ENCODE assay signal across 8 mouse cellular contexts in genomic region chr10:120231718-120232117, GRCm38 (mm10). TPM values are rescaled to one million over a fixed set of nuclear protein-coding genes. Genes with fewer than 3 reads are reported as not detected.
A peak's percentile ranks its signal among the peaks of the same experiment; 100 is the strongest.
DNase-seq lines count a peak whose midpoint lies in the region; ATAC-seq and TF ChIP-seq lines count a peak whose summit lies in the region.

No protein-coding gene starts in this region.

- H3K4me1 ChIP-seq in forebrain, embryonic 10.5 days: peaks cover 17% of the 10 kb centered on the region
- H3K4me1 ChIP-seq in forebrain, embryonic 15.5 days: peaks cover 22% of the 10 kb centered on the region
- no peaks in the 10 kb centered on the region for H3K4me1 ChIP-seq in lung, postnatal 0 days (ENCODE audit: insufficient read depth, low read depth, low read length)

- H3K36me3 ChIP-seq in forebrain, embryonic 10.5 days (replicated peaks): peaks cover 47% of the 10 kb centered on the region
- peaks cover 35% of the 10 kb centered on the region for H3K36me3 ChIP-seq in forebrain, embryonic 15.5 days
- 0 out of 2 replicates have a peak, but pooled peaks cover 6% of the 10 kb centered on the region for H3K36me3 ChIP-seq in lung, postnatal 0 days (ENCODE audit: insufficient read depth, low read length)

- no peak for ATAC-seq in forebrain, embryonic 15.5 days (replicated peaks)
- ATAC-seq in lung, postnatal 0 days: no peak

- no peak overlapping the region for H3K4me2 ChIP-seq in forebrain, embryonic 15.5 days (replicated peaks)
- H3K4me2 ChIP-seq in lung, postnatal 0 days (replicated peaks; ENCODE audit: low read depth, low read length): no peak overlapping the region

- H3K9me3 ChIP-seq in forebrain, embryonic 10.5 days: no peaks in the 10 kb centered on the region
- H3K9me3 ChIP-seq in forebrain, embryonic 15.5 days: no peaks in the 10 kb centered on the region
- no peaks in the 10 kb centered on the region for H3K9me3 ChIP-seq in lung, postnatal 0 days (ENCODE audit: low read length)

- H3K4me3 ChIP-seq in forebrain, embryonic 10.5 days: no peak overlapping the region
- no peak overlapping the region for H3K4me3 ChIP-seq in forebrain, embryonic 15.5 days
- H3K4me3 ChIP-seq in lung, postnatal 0 days (ENCODE audit: low read depth, low read length): no peak overlapping the region

- peak; percentile 80 for TF ChIP-seq CTCF in lung, postnatal 0 days (IDR thresholded peaks at IDR 0.05)

- no peaks in the 10 kb centered on the region for H3K27me3 ChIP-seq in forebrain, embryonic 10.5 days (ENCODE audit: poor library complexity, severe bottlenecking)
- no peaks in the 10 kb centered on the region for H3K27me3 ChIP-seq in forebrain, embryonic 15.5 days
- no peaks in the 10 kb centered on the region for H3K27me3 ChIP-seq in lung, postnatal 0 days (replicated peaks; ENCODE audit: insufficient read depth, low read length)

- DNase-seq in forebrain, embryonic 10.5 days (ENCODE audit: extremely low spot score, low spot score): peak; percentile 63
- DNase-seq in 3134 (ENCODE audit: extremely low read depth, insufficient read length, low spot score): peak; percentile 53
- peak; percentile 64 for DNase-seq in T-cell, adult 2 months (ENCODE audit: low spot score)
- peak; percentile 77 for DNase-seq in embryo, embryonic 11 days
- DNase-seq in kidney, adult 9 months: peak; percentile 69
- peak; percentile 61 for DNase-seq in lung, postnatal 0 days (ENCODE audit: low spot score)
- peak; percentile 62 to 81 for DNase-seq in spleen, adult 18-20 months

- no peak for TF ChIP-seq EP300 in lung, postnatal 0 days (IDR thresholded peaks at IDR 0.05)

- H3K9ac ChIP-seq in forebrain, embryonic 15.5 days (replicated peaks): no peak overlapping the region
- no peak overlapping the region for H3K9ac ChIP-seq in lung, postnatal 0 days (replicated peaks; ENCODE audit: low read depth)

- WGBS in forebrain, embryonic 10.5 days: 26% methylated on average over 5 of the region's 5 CpGs
- 33% methylated on average over 5 of the region's 5 CpGs for WGBS in forebrain, embryonic 15.5 days
- 21% methylated on average over 5 of the region's 5 CpGs for WGBS in lung, postnatal 0 days

- no peak overlapping the region for H3K27ac ChIP-seq in forebrain, embryonic 10.5 days
- no peak overlapping the region for H3K27ac ChIP-seq in forebrain, embryonic 15.5 days (replicated peaks)
- H3K27ac ChIP-seq in lung, postnatal 0 days (ENCODE audit: low read length): no peak overlapping the region

RNA-seq across cellular contexts. Expression of gene Llph, which starts 4.8 kb away (rescaled TPM):
- polyA plus RNA-seq in forebrain, embryonic 10.5 days (2016; fragmentation: Nextera tagmentation; extraction: Ambion mirVana): 67.2 and 68.3 TPM in 2 replicates
- polyA plus RNA-seq in forebrain, embryonic 15.5 days (2015; fragmentation: Nextera tagmentation; extraction: Ambion mirVana): 41.9 and 44.6 TPM in 2 replicates
- 33.4 and 35.7 TPM in 2 replicates for polyA plus RNA-seq in lung, postnatal 0 days (2015; fragmentation: Nextera tagmentation; extraction: Ambion mirVana)

RNA-seq across cellular contexts. Expression of gene Irak3, which starts 29.8 kb away (rescaled TPM):
- polyA plus RNA-seq in forebrain, embryonic 10.5 days (2016; fragmentation: Nextera tagmentation; extraction: Ambion mirVana): 0.17 and 0.50 TPM in 2 replicates
- 0.19 and 0.34 TPM in 2 replicates for polyA plus RNA-seq in forebrain, embryonic 15.5 days (2015; fragmentation: Nextera tagmentation; extraction: Ambion mirVana)
- polyA plus RNA-seq in lung, postnatal 0 days (2015; fragmentation: Nextera tagmentation; extraction: Ambion mirVana): 1.6 and 1.7 TPM in 2 replicates

RNA-seq across cellular contexts. Expression of gene Tmbim4, which starts 30.3 kb away (rescaled TPM):
- 83.4 and 83.9 TPM in 2 replicates for polyA plus RNA-seq in forebrain, embryonic 10.5 days (2016; fragmentation: Nextera tagmentation; extraction: Ambion mirVana)
- 74.4 and 74.6 TPM in 2 replicates for polyA plus RNA-seq in forebrain, embryonic 15.5 days (2015; fragmentation: Nextera tagmentation; extraction: Ambion mirVana)
- 152 and 165 TPM in 2 replicates for polyA plus RNA-seq in lung, postnatal 0 days (2015; fragmentation: Nextera tagmentation; extraction: Ambion mirVana)
